Mouse (Mus musculus) G1E (cell line): ENCODE results near the gene Spats1.

Source experiments
- CTCF ChIP-seq: IDR thresholded peaks from 2 replicates; pipeline ENCODE4 v1.5.1; 2012; ENCODE audit warnings: low read depth, low read length, inconsistent platforms, mixed read lengths
- GATA1 ChIP-seq: IDR thresholded peaks from 2 replicates; pipeline ENCODE4 v1.6.1; 2012; ENCODE audit warnings: borderline replicate concordance, low read length, inconsistent platforms, mixed read lengths
- GATA2 ChIP-seq: IDR thresholded peaks from 2 replicates; pipeline ENCODE4 v1.6.1; 2012; ENCODE audit warnings: low read depth, low read length, inconsistent platforms, borderline replicate concordance
- POLR2AphosphoS5 ChIP-seq: IDR thresholded peaks from 2 replicates; pipeline ENCODE4 v1.6.1; 2012; ENCODE audit warnings: low read depth, low read length, inconsistent platforms; ENCODE audit not compliant: insufficient replicate concordance
- TAL1 ChIP-seq: conservative IDR thresholded peaks from 2 replicates; pipeline ENCODE4 v1.6.1; 2012; ENCODE audit warnings: low read depth, low read length, inconsistent platforms, mixed read lengths

DNA sequence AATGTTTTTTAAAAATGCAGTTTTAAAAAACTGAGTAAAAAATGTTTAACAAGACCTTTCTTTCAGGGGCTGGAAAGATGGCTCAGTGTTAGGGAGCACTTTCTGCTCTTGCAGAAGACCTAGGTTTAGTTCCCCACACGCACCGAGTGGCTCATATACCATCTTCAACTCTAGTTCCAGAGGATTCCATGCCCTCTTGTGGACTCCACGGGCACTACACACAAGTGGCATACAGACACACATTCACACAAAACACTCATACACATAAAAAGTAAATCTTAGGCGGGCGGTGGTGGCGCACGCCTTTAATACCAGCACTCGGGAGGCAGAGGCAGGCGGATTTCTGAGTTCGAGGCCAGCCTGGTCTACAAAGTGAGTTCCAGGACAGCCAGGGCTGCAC lies 68.9 kb downstream of the Spats1 start:
- TF ChIP-seq CTCF (no peak), GATA1 (no peak), GATA2 (no peak), TAL1 (no peak), POLR2AphosphoS5 (no peak)
